Mouse (Mus musculus): ENCODE data around the gene Vps9d1.

- no peak for TF ChIP-seq CTCF (IDR thresholded peaks at IDR 0.05; ENCODE audit: control insufficient read depth, insufficient read depth, insufficient replicate concordance, low read depth, low read length)
- TF ChIP-seq POLR2A (IDR thresholded peaks at IDR 0.05; ENCODE audit: control insufficient read depth, low read depth, low read length), result no peak
Observed at GRCm38 (mm10) chr8:123211876-123212275, 42.3 kb downstream of the Vps9d1 start.
